Comparison of ENCODE assay signal across 16 mouse cellular contexts in genomic region chr17:78618164-78618693, GRCm38 (mm10).
DNase-seq lines count a peak whose midpoint lies in the region; ATAC-seq and TF ChIP-seq lines count a peak whose summit lies in the region.
"Had no signal": no experiment of that assay in that cellular context is flagged by ENCODE, and none has a peak within 500 bp of the region (broad histone marks: within the 10 kb centered on the region; RNA-seq: fewer than 3 reads in every experiment).

No protein-coding gene starts in this region.

- no peak overlapping the region for H3K27ac ChIP-seq in heart, embryonic 11.5 days (ENCODE audit: low read depth, low read length)
- H3K27ac ChIP-seq in heart, embryonic 12.5 days (ENCODE audit: poor library complexity, severe bottlenecking): no peak overlapping the region
- no peak overlapping the region for H3K27ac ChIP-seq in kidney, postnatal 0 days
- H3K27ac ChIP-seq: embryonic facial prominence, embryonic 10.5 days; forebrain, embryonic 13.5 days; heart, embryonic 15.5 days; hindbrain, embryonic 10.5 days; hindbrain, embryonic 14.5 days had no signal

- no peak for TF ChIP-seq CTCF in kidney, postnatal 0 days (IDR thresholded peaks at IDR 0.05; ENCODE audit: low read depth)

- H3K4me3 ChIP-seq in heart, embryonic 11.5 days (ENCODE audit: low read depth, low read length): no peak overlapping the region
- no peak overlapping the region for H3K4me3 ChIP-seq in heart, embryonic 12.5 days
- H3K4me3 ChIP-seq in kidney, postnatal 0 days (replicated peaks; ENCODE audit: low read depth, low read length): no peak overlapping the region
- H3K4me3 ChIP-seq: embryonic facial prominence, embryonic 10.5 days; forebrain, embryonic 13.5 days; heart, embryonic 15.5 days; hindbrain, embryonic 10.5 days had no signal

- ATAC-seq in heart, embryonic 11.5 days (replicated peaks; ENCODE audit: insufficient number of reproducible peaks, low FRiP score, low TSS enrichment): 0 out of 2 replicates have a peak, but pooled peaks have one; percentile 18
- ATAC-seq in heart, embryonic 12.5 days (ENCODE audit: insufficient number of reproducible peaks, low FRiP score): no peak
- ATAC-seq in kidney, postnatal 0 days (replicated peaks; ENCODE audit: low FRiP score, low read depth): peak; percentile 57
- ATAC-seq: forebrain, embryonic 13.5 days; forebrain, postnatal 0 days had no signal

- 77% methylated on average over 5 of the region's 5 CpGs for WGBS in heart, embryonic 11.5 days (ENCODE audit: insufficient replicate concordance)
- WGBS in heart, embryonic 12.5 days: 73% methylated on average over 5 of the region's 5 CpGs
- 28% methylated on average over 5 of the region's 5 CpGs for WGBS in kidney, postnatal 0 days

- H3K9ac ChIP-seq in heart, embryonic 11.5 days (ENCODE audit: low read depth, low read length): no peak overlapping the region
- no peak overlapping the region for H3K9ac ChIP-seq in heart, embryonic 12.5 days
- no peak overlapping the region for H3K9ac ChIP-seq in kidney, postnatal 0 days (ENCODE audit: low read depth, low read length)
- H3K9ac ChIP-seq: forebrain, embryonic 13.5 days; forebrain, postnatal 0 days; heart, embryonic 15.5 days; hindbrain, embryonic 14.5 days had no signal

- peak; percentile 67 for DNase-seq in kidney, postnatal 0 days (ENCODE audit: low spot score)
- no peak for DNase-seq in kidney, postnatal 14 days
- peak; percentile 27 to 42 for DNase-seq in layer of hippocampus, postnatal 36 days
- no peak for DNase-seq in layer of hippocampus, adult 8-10 months (ENCODE audit: low spot score in 2 of 2)
- DNase-seq: adrenal gland, adult 2 months; adrenal gland, postnatal 25 days; cerebellum, adult 2 months; cerebellum, postnatal 10 days; forebrain, postnatal 0 days had no signal

- H3K9me3 ChIP-seq in heart, embryonic 11.5 days (replicated peaks; ENCODE audit: control insufficient read depth, low read length): no peaks in the 10 kb centered on the region
- H3K9me3 ChIP-seq in heart, embryonic 12.5 days (replicated peaks): no peaks in the 10 kb centered on the region
- H3K9me3 ChIP-seq in kidney, postnatal 0 days (replicated peaks; ENCODE audit: low read length): no peaks in the 10 kb centered on the region
- H3K9me3 ChIP-seq: embryonic facial prominence, embryonic 10.5 days; forebrain, embryonic 13.5 days; heart, embryonic 15.5 days; hindbrain, embryonic 10.5 days had no signal

- H3K4me2 ChIP-seq in heart, embryonic 11.5 days: no peak overlapping the region
- H3K4me2 ChIP-seq in heart, embryonic 12.5 days: no peak overlapping the region
- no peak overlapping the region for H3K4me2 ChIP-seq in kidney, postnatal 0 days (ENCODE audit: low read length)
- H3K4me2 ChIP-seq: forebrain, embryonic 13.5 days; heart, embryonic 15.5 days; hindbrain, embryonic 14.5 days had no signal

- H3K4me1 ChIP-seq in heart, embryonic 11.5 days (ENCODE audit: control insufficient read depth, insufficient read depth, low read length): no peaks in the 10 kb centered on the region
- no peaks in the 10 kb centered on the region for H3K4me1 ChIP-seq in heart, embryonic 12.5 days (replicated peaks)
- no peaks in the 10 kb centered on the region for H3K4me1 ChIP-seq in kidney, postnatal 0 days (replicated peaks; ENCODE audit: insufficient read depth, low read length)
- H3K4me1 ChIP-seq: forebrain, embryonic 13.5 days; heart, embryonic 15.5 days; hindbrain, embryonic 10.5 days had no signal

- no peaks in the 10 kb centered on the region for H3K27me3 ChIP-seq in heart, embryonic 11.5 days (ENCODE audit: control insufficient read depth, insufficient read depth, low read length)
- no peaks in the 10 kb centered on the region for H3K27me3 ChIP-seq in heart, embryonic 12.5 days (replicated peaks)
- H3K27me3 ChIP-seq in kidney, postnatal 0 days (ENCODE audit: insufficient read depth, low read length): no peaks in the 10 kb centered on the region
- H3K27me3 ChIP-seq: forebrain, embryonic 13.5 days; heart, embryonic 15.5 days had no signal

- no peaks in the 10 kb centered on the region for H3K36me3 ChIP-seq in heart, embryonic 11.5 days (ENCODE audit: control insufficient read depth, insufficient read depth, low read length)
- H3K36me3 ChIP-seq in heart, embryonic 12.5 days: no peaks in the 10 kb centered on the region
- no peaks in the 10 kb centered on the region for H3K36me3 ChIP-seq in kidney, postnatal 0 days (ENCODE audit: insufficient read depth, low read length)
- H3K36me3 ChIP-seq: embryonic facial prominence, embryonic 10.5 days; heart, embryonic 15.5 days had no signal

Comparison
In these comparisons a context has a peak if more than half of its experiments do, and no peak if none do; other contexts are left out.
1. DNase-seq: peak in kidney, postnatal 0 days (single experiment) and layer of hippocampus, postnatal 36 days (2 of 2); none in kidney, postnatal 14 days (single experiment) and layer of hippocampus, adult 8-10 months (0 of 2).